Mouse (Mus musculus) heart, embryonic 13.5 days (tissue): ENCODE results near the gene Glg1. TPM values are rescaled to one million over a fixed set of nuclear protein-coding genes. Genes with fewer than 3 reads are reported as not detected.
"Not testable (repeated sequence)": the region's sequence is repeated elsewhere in the genome, so short reads cannot be mapped to it uniquely, and the experiment has no call there.

Source experiments
- ATAC-seq: fragments of 200-750 bp; cut with Nextera tagmentation; 2 replicates; pipeline ENCODE4 v1.8.0; 2017; ENCODE audit warnings: moderate TSS enrichment; ENCODE audit not compliant: insufficient number of reproducible peaks, low FRiP score, low TSS enrichment; ENCODE audit errors: extremely low read depth
- H3K27ac ChIP-seq: fragments of 300-500 bp; sonication (generic); replicated peaks from 2 replicates; pipeline ENCODE4 v1.5.1; 2015; ENCODE audit warnings: moderate library complexity, mild to moderate bottlenecking, inconsistent platforms
- H3K27me3 ChIP-seq: fragments of 300-500 bp; sonication (generic); replicated peaks from 2 replicates; pipeline ENCODE4 v1.6.1; 2015; ENCODE audit warnings: mild to moderate bottlenecking, inconsistent platforms
- H3K36me3 ChIP-seq: fragments of 300-500 bp; sonication (generic); 2 replicates; pipeline ENCODE4 v1.6.1; 2015; ENCODE audit warnings: mild to moderate bottlenecking, inconsistent platforms
- H3K4me1 ChIP-seq: fragments of 300-500 bp; sonication (generic); 2 replicates; pipeline ENCODE4 v1.6.1; 2015; ENCODE audit warnings: inconsistent platforms
- H3K4me2 ChIP-seq: fragments of 300-500 bp; sonication (generic); 2 replicates; pipeline ENCODE4 v1.6.1; 2015; ENCODE audit warnings: inconsistent platforms, mild to moderate bottlenecking, moderate library complexity
- H3K4me3 ChIP-seq: fragments of 300-500 bp; sonication (generic); 2 replicates; pipeline ENCODE4 v1.5.1; 2015; ENCODE audit warnings: moderate library complexity, mild to moderate bottlenecking, inconsistent platforms
- H3K9ac ChIP-seq: fragments of 300-500 bp; sonication (generic); 2 replicates; pipeline ENCODE4 v1.6.1; 2015; ENCODE audit warnings: inconsistent platforms, mild to moderate bottlenecking, moderate library complexity
- H3K9me3 ChIP-seq: fragments of 300-500 bp; sonication (generic); 2 replicates; pipeline ENCODE4 v1.6.1; 2016; ENCODE audit warnings: inconsistent platforms
- WGBS: fragments of 180-500 bp; shearing (Covaris S2); methylation state at CpG from one replicate; pipeline ENCODE4 v1.1.7; 2015; ENCODE audit warnings: mixed read lengths; 5-methylcytosine and 5-hydroxymethylcytosine counted together
- polyA plus RNA-seq: library from polyadenylated mRNA; unstranded; fragments of >200 nt; fragmentation: Nextera tagmentation; extraction: Ambion mirVana; gene quantifications from 2 replicates; pipeline ENCODE4 v1.2.1, GENCODE M21; 2015

Glg1 gene
- polyA plus RNA-seq, 1 experiment from 2014 or later = 61.5 TPM

GRCm38 (mm10) chr8:111290586-111290985 lies 31.6 kb upstream of the Glg1 start:
- WGBS = 96% methylated on average over 7 of the region's 7 CpGs
- Histone ChIP-seq H3K4me2 (no peak overlapping the region), H3K27ac (no peak overlapping the region), H3K9me3 (no peaks in the 10 kb centered on the region), H3K9ac (no peak overlapping the region), H3K4me3 (no peak overlapping the region), H3K4me1 (peaks cover 12% of the 10 kb centered on the region), H3K27me3 (no peaks in the 10 kb centered on the region), H3K36me3 (peaks cover 91% of the 10 kb centered on the region)
- ATAC-seq = no peak

GRCm38 (mm10) chr8:111285603-111286002 lies 26.6 kb upstream of the Glg1 start:
- no peak overlapping the region for H3K9ac ChIP-seq
- no peak overlapping the region for H3K27ac ChIP-seq
- peaks cover 95% of the 10 kb centered on the region for H3K36me3 ChIP-seq
- ATAC-seq = no peak
- H3K9me3 ChIP-seq = no peaks in the 10 kb centered on the region
- 91% methylated on average over 4 of the region's 4 CpGs for WGBS
- H3K4me2 ChIP-seq = no peak overlapping the region
- no peak overlapping the region for H3K4me3 ChIP-seq
- no peaks in the 10 kb centered on the region for H3K27me3 ChIP-seq
- H3K4me1 ChIP-seq = 0 out of 2 replicates have a peak, but pooled peaks cover 6% of the 10 kb centered on the region

GRCm38 (mm10) chr8:111282093-111282492 lies 23.1 kb upstream of the Glg1 start:
- ATAC-seq = no peak
- no peak overlapping the region for H3K4me2 ChIP-seq
- 95% methylated on average over 3 of the region's 3 CpGs for WGBS
- H3K9me3 ChIP-seq = no peaks in the 10 kb centered on the region
- no peaks in the 10 kb centered on the region for H3K27me3 ChIP-seq
- H3K27ac ChIP-seq = no peak overlapping the region
- no peak overlapping the region for H3K4me3 ChIP-seq
- 0 out of 2 replicates have a peak, but pooled peaks cover 6% of the 10 kb centered on the region for H3K4me1 ChIP-seq
- peaks cover 94% of the 10 kb centered on the region for H3K36me3 ChIP-seq
- H3K9ac ChIP-seq = no peak overlapping the region

DNA sequence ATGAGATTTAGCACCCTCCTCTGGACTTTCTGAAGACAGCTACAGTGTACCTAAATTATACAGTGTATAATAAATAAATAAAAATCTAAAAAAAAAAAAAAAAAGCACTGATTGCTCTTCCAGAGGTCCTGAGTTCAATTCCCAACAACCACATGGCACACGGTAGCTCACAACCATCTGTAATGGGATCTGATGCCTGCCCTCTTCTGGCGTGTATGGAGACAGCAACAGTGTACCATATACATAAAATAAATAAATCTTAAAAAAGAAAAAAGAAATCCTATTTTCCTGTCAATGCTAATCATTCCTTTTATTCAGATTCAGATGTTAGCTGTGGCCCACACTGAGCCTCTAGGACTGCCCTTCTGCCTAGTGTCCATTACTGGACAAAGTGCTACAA lies 9.3 kb upstream of the Glg1 start:
- Histone ChIP-seq H3K27ac (no peak overlapping the region), H3K9ac (no peak overlapping the region), H3K4me3 (no peak overlapping the region), H3K27me3 (no peaks in the 10 kb centered on the region), H3K36me3 (peaks cover 32% of the 10 kb centered on the region), H3K4me2 (no peak overlapping the region), H3K4me1 (no peaks in the 10 kb centered on the region), H3K9me3 (peaks cover 8% of the 10 kb centered on the region; the same call in 1 of the 2 replicates)
- no peak for ATAC-seq
- 68% methylated on average over 2 of the region's 2 CpGs for WGBS

GRCm38 (mm10) chr8:111266161-111266560 lies 7.1 kb upstream of the Glg1 start:
- not testable (repeated sequence) for H3K4me2 ChIP-seq, H3K27me3 ChIP-seq, H3K9me3 ChIP-seq, H3K27ac ChIP-seq, H3K9ac ChIP-seq, ATAC-seq, H3K4me3 ChIP-seq
- peaks cover 17% of the 10 kb centered on the region for H3K36me3 ChIP-seq
- WGBS = 72% methylated on average over 7 of the region's 7 CpGs
- peaks cover 15% of the 10 kb centered on the region for H3K4me1 ChIP-seq

DNA sequence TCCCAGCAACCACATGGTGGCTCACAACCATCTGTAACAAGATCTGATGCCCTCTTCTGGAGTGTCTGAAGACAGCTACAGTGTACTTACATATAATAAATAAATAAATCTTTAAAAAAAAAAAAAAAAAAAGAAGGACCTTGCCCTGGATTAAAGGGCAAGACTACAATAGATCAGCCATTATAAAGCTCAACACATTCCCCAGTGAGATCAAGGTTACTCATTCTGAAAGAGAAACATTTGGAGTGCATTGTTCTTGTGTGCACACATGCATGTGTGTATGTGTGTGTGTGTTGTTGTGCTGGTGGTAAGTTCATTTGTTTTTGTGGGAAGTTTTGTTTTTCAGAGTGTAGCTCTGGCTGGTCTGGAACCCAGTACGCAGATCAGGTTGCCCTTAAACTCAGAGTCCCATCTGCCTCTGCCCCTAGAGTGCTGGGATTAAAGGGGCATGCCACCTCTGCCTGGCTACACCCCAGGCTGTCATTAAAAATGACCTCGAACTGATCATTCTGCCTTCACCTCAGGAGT lies 5.7 kb upstream of the Glg1 start:
- Histone ChIP-seq H3K4me2 (no peak overlapping the region), H3K36me3 (peaks cover 5% of the 10 kb centered on the region), H3K9ac (no peak overlapping the region), H3K4me3 (no peak overlapping the region), H3K27ac (no peak overlapping the region), H3K4me1 (peaks cover 20% of the 10 kb centered on the region), H3K27me3 (no peaks in the 10 kb centered on the region), H3K9me3 (peaks cover 8% of the 10 kb centered on the region; the same call in 1 of the 2 replicates)
- WGBS = 70% methylated on average over 2 of the region's 2 CpGs
- ATAC-seq = no peak

DNA sequence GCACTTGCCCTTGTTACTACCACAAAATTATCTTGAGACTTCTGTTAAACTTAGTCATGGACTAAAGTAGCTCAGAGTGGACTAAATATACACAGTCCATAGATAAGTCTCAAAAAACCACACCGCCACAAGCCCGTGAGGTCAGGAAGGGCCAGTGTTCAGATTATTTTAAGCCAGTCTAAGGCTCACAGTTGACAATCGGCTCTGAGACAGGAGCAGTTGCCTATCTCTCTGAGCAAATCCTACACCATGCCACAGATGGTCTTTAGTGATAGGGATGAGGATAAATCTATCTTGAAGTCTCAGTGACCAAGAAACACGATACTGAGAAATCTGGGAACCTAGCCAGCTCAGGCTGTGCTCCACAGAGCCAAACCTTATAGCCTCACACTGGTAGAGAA lies 3.0 kb upstream of the Glg1 start:
- ATAC-seq = no peak
- Histone ChIP-seq H3K4me2 (peak overlapping the region; percentile 43), H3K9ac (no peak overlapping the region), H3K9me3 (peaks cover 7% of the 10 kb centered on the region; the same call in 1 of the 2 replicates), H3K27me3 (no peaks in the 10 kb centered on the region), H3K36me3 (no peaks in the 10 kb centered on the region), H3K27ac (peak overlapping the region; percentile 85), H3K4me3 (no peak overlapping the region), H3K4me1 (peaks cover 31% of the 10 kb centered on the region)
- 11% methylated on average over 4 of the region's 4 CpGs for WGBS

GRCm38 (mm10) chr8:111260251-111260650 lies 1.2 kb upstream of the Glg1 start:
- Histone ChIP-seq H3K4me2 (peak overlapping the region; percentile 77), H3K27me3 (no peaks in the 10 kb centered on the region), H3K36me3 (peaks cover 9% of the 10 kb centered on the region; the same call in 1 of the 2 replicates), H3K27ac (no peak overlapping the region), H3K9me3 (no peaks in the 10 kb centered on the region), H3K9ac (no peak overlapping the region), H3K4me1 (peaks cover 33% of the 10 kb centered on the region), H3K4me3 (peak overlapping the region; percentile 78)
- 94% methylated on average over 5 of the region's 5 CpGs for WGBS
- no peak for ATAC-seq

DNA sequence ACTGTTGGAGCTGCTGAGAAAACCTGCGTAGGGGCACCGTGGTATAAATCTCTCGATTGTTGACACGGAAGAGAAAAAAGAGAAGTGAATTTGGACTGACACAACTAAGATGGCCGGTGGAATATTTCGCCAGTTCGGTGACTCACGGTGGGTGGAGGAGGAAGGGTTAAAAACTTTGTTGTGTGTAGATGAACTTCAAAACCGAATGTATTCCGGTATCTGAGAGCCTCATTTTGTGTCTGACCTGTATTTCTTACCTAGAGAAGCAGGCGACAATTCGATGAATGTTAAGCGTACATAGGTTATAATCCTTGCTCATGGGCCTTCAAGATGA lies 359 bp upstream of the Glg1 start:
- peak overlapping the region; percentile 78 for H3K4me3 ChIP-seq
- H3K27ac ChIP-seq = peak overlapping the region; percentile 97
- H3K4me1 ChIP-seq = peaks cover 33% of the 10 kb centered on the region
- H3K36me3 ChIP-seq = peaks cover 11% of the 10 kb centered on the region; the same call in 1 of the 2 replicates
- no peaks in the 10 kb centered on the region for H3K9me3 ChIP-seq
- 11% methylated on average over 13 of the region's 13 CpGs for WGBS
- H3K27me3 ChIP-seq = no peaks in the 10 kb centered on the region
- H3K4me2 ChIP-seq = peak overlapping the region; percentile 77
- peak overlapping the region; percentile 93 for H3K9ac ChIP-seq
- ATAC-seq = no peak

DNA sequence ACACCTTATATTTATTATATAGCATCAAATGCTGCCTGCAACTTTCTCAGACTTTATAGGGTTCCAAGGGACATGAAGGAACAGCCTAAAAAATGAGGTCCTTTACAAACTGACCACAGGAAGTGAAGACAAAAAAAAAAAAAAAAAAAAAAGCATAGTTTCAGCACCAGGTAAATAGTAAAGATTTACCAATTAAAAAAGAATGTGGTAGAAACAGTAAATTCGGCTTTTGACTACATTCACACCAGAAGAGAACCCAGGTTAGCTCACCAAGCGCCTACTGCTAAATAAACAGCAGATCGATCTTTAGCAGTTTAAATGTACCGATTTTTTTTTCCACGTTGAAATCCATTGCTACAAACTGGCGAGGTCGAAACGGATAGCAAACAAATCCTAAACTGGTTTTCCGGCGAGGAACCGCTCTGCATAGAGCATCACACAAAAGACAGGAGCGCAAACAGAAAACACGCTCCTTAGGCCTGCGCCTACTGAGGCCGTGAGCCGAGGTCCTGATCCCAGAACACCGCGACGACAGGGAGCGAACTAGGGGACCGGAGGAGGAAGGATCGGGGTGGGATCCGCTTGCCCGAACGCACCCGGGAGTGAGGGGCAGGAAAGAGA lies 896 bp downstream of the Glg1 start:
- Histone ChIP-seq H3K9ac (peak overlapping the region; percentile 93), H3K4me2 (peak overlapping the region; percentile 77), H3K4me1 (peaks cover 33% of the 10 kb centered on the region), H3K27ac (peak overlapping the region; percentile 97), H3K4me3 (peak overlapping the region; percentile 78), H3K9me3 (no peaks in the 10 kb centered on the region), H3K36me3 (peaks cover 11% of the 10 kb centered on the region; the same call in 1 of the 2 replicates), H3K27me3 (no peaks in the 10 kb centered on the region)
- no peak for ATAC-seq
- 1% methylated on average over 26 of the region's 26 CpGs for WGBS

DNA sequence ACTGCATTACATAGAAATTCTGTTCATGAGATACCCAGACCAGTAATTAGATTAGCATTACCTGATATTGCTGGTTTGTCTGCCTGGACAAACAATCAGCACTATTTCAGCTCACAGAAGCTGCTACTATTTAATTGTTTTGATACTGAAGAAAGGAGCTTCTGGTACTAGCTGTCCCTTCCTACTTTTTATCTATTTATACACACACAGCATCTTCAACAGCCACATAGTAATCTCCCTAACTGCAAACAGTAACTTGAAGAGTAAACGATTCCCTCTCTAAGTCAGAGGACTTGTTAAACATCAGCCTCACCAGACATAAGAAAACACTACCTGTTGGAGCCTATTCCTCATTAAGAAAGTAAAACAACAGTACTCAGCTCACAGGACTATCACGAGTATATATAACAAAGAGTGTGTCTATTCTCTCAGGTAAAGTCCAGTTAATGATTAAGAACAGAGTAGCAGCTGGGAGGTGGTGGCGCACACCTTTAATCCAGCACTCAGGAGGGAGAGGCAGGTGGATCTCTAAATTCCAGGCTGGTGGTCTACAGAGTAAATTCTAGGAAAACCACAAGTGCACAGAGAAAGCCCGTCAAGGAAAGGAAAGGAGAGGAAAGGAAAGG lies 6.4 kb downstream of the Glg1 start:
- H3K36me3 ChIP-seq = peaks cover 15% of the 10 kb centered on the region; the same call in 1 of the 2 replicates
- H3K27me3 ChIP-seq = no peaks in the 10 kb centered on the region
- WGBS = 82% methylated on average over 4 of the region's 4 CpGs
- ATAC-seq = no peak
- peaks cover 7% of the 10 kb centered on the region for H3K4me1 ChIP-seq
- no peak overlapping the region for H3K9ac ChIP-seq
- H3K27ac ChIP-seq = no peak overlapping the region
- H3K9me3 ChIP-seq = no peaks in the 10 kb centered on the region
- H3K4me2 ChIP-seq = no peak overlapping the region
- H3K4me3 ChIP-seq = no peak overlapping the region
